Mouse (Mus musculus) embryonic facial prominence, embryonic 13.5 days (tissue): ENCODE measurements around the gene Mthfd1. TPM values are rescaled to one million over a fixed set of nuclear protein-coding genes. Genes with fewer than 3 reads are reported as not detected.

ENCODE experiments used
- ATAC-seq: fragments of 200-750 bp; cut with Nextera tagmentation; 2 replicates; pipeline ENCODE4 v1.8.0; 2017; ENCODE audit warnings: low read depth; ENCODE audit not compliant: insufficient number of reproducible peaks, insufficient read depth, low FRiP score, low TSS enrichment
- H3K27ac ChIP-seq: fragments of 300-500 bp; sonication (generic); 2 replicates; pipeline ENCODE4 v1.5.1; 2015; ENCODE audit warnings: moderate library complexity, mild to moderate bottlenecking, inconsistent platforms
- H3K27me3 ChIP-seq: fragments of 300-500 bp; sonication (generic); 2 replicates; pipeline ENCODE4 v1.6.1; 2015; ENCODE audit warnings: mild to moderate bottlenecking, inconsistent platforms
- H3K36me3 ChIP-seq: fragments of 300-500 bp; sonication (generic); 2 replicates; pipeline ENCODE4 v1.6.1; 2015; ENCODE audit warnings: mild to moderate bottlenecking, inconsistent platforms
- H3K4me1 ChIP-seq: fragments of 300-500 bp; sonication (generic); 2 replicates; pipeline ENCODE4 v1.6.1; 2015; ENCODE audit warnings: inconsistent platforms
- H3K4me2 ChIP-seq: fragments of 300-500 bp; sonication (generic); 2 replicates; pipeline ENCODE4 v1.6.1; 2015; ENCODE audit warnings: moderate library complexity, mild to moderate bottlenecking, inconsistent platforms
- H3K4me3 ChIP-seq: fragments of 300-500 bp; sonication (generic); 2 replicates; pipeline ENCODE4 v1.5.1; 2015; ENCODE audit warnings: mild to moderate bottlenecking, inconsistent platforms
- H3K9ac ChIP-seq: fragments of 300-500 bp; sonication (generic); 2 replicates; pipeline ENCODE4 v1.6.1; 2015; ENCODE audit warnings: mild to moderate bottlenecking, inconsistent platforms
- H3K9me3 ChIP-seq: fragments of 300-500 bp; sonication (generic); 2 replicates; pipeline ENCODE4 v1.6.1; 2016; ENCODE audit warnings: inconsistent platforms
- WGBS: fragments of 180-500 bp; shearing (Covaris S2); methylation state at CpG from one replicate; pipeline ENCODE4 v1.1.7; 2015; ENCODE audit warnings: mixed read lengths; 5-methylcytosine and 5-hydroxymethylcytosine counted together
- polyA plus RNA-seq: library from polyadenylated mRNA; unstranded; fragments of >200 nt; fragmentation: Nextera tagmentation; extraction: Ambion mirVana; gene quantifications from 2 replicates; pipeline ENCODE4 v1.2.1, GENCODE M21; 2015

Gene Mthfd1
- polyA plus RNA-seq, 1 experiment from 2014 or later: 76.8 TPM

DNA sequence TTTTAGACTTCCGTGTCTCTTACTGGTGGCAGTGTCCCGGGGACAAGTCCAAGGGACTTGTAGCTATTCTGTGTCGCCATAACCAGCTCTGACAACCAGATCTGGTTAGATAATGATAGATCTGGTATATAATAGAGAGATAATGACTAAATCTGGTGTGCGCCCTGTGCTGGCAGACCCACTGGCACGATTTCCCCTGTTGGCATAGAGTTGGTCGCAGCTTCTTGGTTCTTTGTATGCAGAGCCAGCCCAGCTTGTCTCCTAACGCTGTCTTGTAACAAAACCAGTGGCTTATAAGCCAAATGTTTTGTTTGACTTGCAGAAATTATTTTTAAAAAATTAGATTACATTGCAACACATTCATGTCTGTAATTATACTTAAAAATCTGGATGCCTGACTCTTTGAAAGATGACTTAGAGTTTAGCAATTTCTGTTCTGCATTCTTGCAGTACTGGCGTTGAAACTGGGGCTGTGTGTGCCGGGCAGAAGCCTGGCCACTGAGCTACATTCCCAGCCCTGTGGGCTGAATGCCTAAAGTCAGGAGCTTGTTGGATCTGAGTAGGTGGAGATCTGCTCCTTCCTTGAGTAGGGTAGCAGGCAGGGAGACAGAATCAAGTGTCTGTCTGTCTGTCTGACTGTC, 9.3 kb downstream of the Mthfd1 start:
- no peak overlapping the region for H3K4me3 ChIP-seq
- ATAC-seq: no peak
- WGBS: 88% methylated on average over 9 of the region's 9 CpGs
- H3K36me3 ChIP-seq: peaks cover 17% of the 10 kb centered on the region; the same call in 1 of the 2 replicates
- no peak overlapping the region for H3K9ac ChIP-seq
- no peak overlapping the region for H3K4me2 ChIP-seq
- no peaks in the 10 kb centered on the region for H3K27me3 ChIP-seq
- H3K4me1 ChIP-seq: no peaks in the 10 kb centered on the region
- no peak overlapping the region for H3K27ac ChIP-seq
- no peaks in the 10 kb centered on the region for H3K9me3 ChIP-seq

- H3K27me3 ChIP-seq: no peaks in the 10 kb centered on the region
- no peak overlapping the region for H3K4me3 ChIP-seq
- 81% methylated on average over 6 of the region's 6 CpGs for WGBS
- H3K4me2 ChIP-seq: no peak overlapping the region
- no peak overlapping the region for H3K9ac ChIP-seq
- no peak overlapping the region for H3K27ac ChIP-seq
- H3K9me3 ChIP-seq: no peaks in the 10 kb centered on the region
- no peaks in the 10 kb centered on the region for H3K4me1 ChIP-seq
- ATAC-seq: no peak
- peaks cover 17% of the 10 kb centered on the region; the same call in 1 of the 2 replicates for H3K36me3 ChIP-seq
Measured at GRCm38 (mm10) chr12:76265001-76265400, 9.9 kb downstream of the Mthfd1 start.

- Histone ChIP-seq H3K9ac (no peak overlapping the region), H3K4me1 (no peaks in the 10 kb centered on the region), H3K9me3 (no peaks in the 10 kb centered on the region), H3K4me3 (no peak overlapping the region), H3K27ac (no peak overlapping the region), H3K36me3 (peaks cover 28% of the 10 kb centered on the region), H3K4me2 (no peak overlapping the region), H3K27me3 (no peaks in the 10 kb centered on the region)
- ATAC-seq: no peak
- WGBS: 73% methylated on average over 9 of the region's 9 CpGs
Measured at GRCm38 (mm10) chr12:76266875-76267274, 11.8 kb downstream of the Mthfd1 start.

- H3K9ac ChIP-seq: no peak overlapping the region
- H3K27ac ChIP-seq: no peak overlapping the region; the same call in 1 of the 2 replicates
- 71% methylated on average over 10 of the region's 10 CpGs for WGBS
- peaks cover 36% of the 10 kb centered on the region for H3K36me3 ChIP-seq
- H3K4me1 ChIP-seq: no peaks in the 10 kb centered on the region
- no peak for ATAC-seq
- H3K4me2 ChIP-seq: no peak overlapping the region
- no peaks in the 10 kb centered on the region for H3K27me3 ChIP-seq
- no peak overlapping the region for H3K4me3 ChIP-seq
- no peaks in the 10 kb centered on the region for H3K9me3 ChIP-seq
Measured at GRCm38 (mm10) chr12:76268686-76269085, 13.6 kb downstream of the Mthfd1 start.

DNA sequence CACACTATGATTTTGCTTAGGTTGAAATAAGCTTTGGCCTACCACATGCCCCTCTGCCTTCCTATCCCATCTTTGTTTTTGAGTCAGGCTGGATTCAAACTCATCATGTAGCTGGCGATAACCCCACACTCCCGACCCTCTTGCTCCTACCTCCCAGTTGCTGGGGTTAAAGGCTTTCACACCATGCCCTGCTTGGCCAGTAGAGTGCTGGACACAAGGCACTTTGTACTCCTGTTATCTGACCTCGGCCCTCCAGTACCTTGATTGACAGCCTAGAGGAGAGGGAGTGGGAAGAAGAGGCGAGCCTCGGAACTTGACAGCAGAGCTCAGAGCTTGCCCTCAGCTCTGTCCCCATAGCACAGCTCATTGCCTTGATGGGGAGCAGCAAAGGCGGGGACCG, 14.1 kb downstream of the Mthfd1 start:
- 61% methylated on average over 7 of the region's 7 CpGs for WGBS
- peaks cover 36% of the 10 kb centered on the region for H3K36me3 ChIP-seq

GRCm38 (mm10) chr12:76271516-76271915, 16.4 kb downstream of the Mthfd1 start:
- H3K4me1 ChIP-seq: no peaks in the 10 kb centered on the region
- H3K9ac ChIP-seq: no peak overlapping the region
- H3K36me3 ChIP-seq: peaks cover 27% of the 10 kb centered on the region
- H3K27ac ChIP-seq: no peak overlapping the region
- no peak for ATAC-seq
- no peaks in the 10 kb centered on the region for H3K9me3 ChIP-seq
- H3K4me2 ChIP-seq: no peak overlapping the region
- H3K27me3 ChIP-seq: no peaks in the 10 kb centered on the region
- H3K4me3 ChIP-seq: no peak overlapping the region
- WGBS: 86% methylated on average over 6 of the region's 6 CpGs

More for the DNA sequence above, 14.1 kb downstream of the Mthfd1 start:
- H3K9ac ChIP-seq: no peak overlapping the region
- no peak for ATAC-seq
- no peak overlapping the region for H3K4me2 ChIP-seq
- no peaks in the 10 kb centered on the region for H3K4me1 ChIP-seq
- no peaks in the 10 kb centered on the region for H3K27me3 ChIP-seq
- no peak overlapping the region for H3K4me3 ChIP-seq
- no peaks in the 10 kb centered on the region for H3K9me3 ChIP-seq
- H3K27ac ChIP-seq: no peak overlapping the region

- Histone ChIP-seq H3K9me3 (no peaks in the 10 kb centered on the region), H3K4me1 (no peaks in the 10 kb centered on the region), H3K27ac (no peak overlapping the region), H3K4me2 (no peak overlapping the region), H3K4me3 (no peak overlapping the region), H3K9ac (no peak overlapping the region), H3K27me3 (no peaks in the 10 kb centered on the region), H3K36me3 (peaks cover 32% of the 10 kb centered on the region)
- no peak for ATAC-seq
- 90% methylated on average over 10 of the region's 10 CpGs for WGBS
Measured at GRCm38 (mm10) chr12:76272610-76273524, 17.8 kb downstream of the Mthfd1 start.

DNA sequence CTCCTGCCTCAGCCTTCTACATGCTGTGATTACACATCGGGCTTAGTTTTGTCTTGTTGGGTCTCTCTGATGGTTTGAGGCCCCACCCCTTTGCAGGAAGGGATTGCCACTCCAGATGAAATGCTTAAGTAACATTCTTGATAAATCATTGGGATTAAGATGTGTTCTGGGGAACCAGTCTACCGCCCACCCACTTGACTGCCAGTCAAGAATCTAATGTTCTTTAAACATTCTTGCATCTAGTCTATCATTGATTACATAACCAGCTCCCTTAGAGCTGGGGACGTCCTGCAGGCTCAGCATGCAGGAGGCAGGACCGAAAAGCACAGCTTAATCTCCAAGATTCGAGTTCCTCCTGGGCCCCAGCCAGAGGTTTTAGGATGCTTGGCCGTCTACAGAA, 23.1 kb downstream of the Mthfd1 start:
- H3K36me3 ChIP-seq: peaks cover 54% of the 10 kb centered on the region
- 78% methylated on average over 6 of the region's 6 CpGs for WGBS
- no peak for ATAC-seq
- no peak overlapping the region for H3K4me2 ChIP-seq
- H3K4me1 ChIP-seq: no peaks in the 10 kb centered on the region; the same call in 1 of the 2 replicates
- H3K9me3 ChIP-seq: no peaks in the 10 kb centered on the region
- no peaks in the 10 kb centered on the region for H3K27me3 ChIP-seq
- H3K9ac ChIP-seq: no peak overlapping the region
- H3K27ac ChIP-seq: no peak overlapping the region
- no peak overlapping the region for H3K4me3 ChIP-seq

GRCm38 (mm10) chr12:76280556-76280955, 25.5 kb downstream of the Mthfd1 start:
- Histone ChIP-seq H3K4me1 (no peaks in the 10 kb centered on the region; the same call in 1 of the 2 replicates), H3K4me3 (no peak overlapping the region), H3K27ac (no peak overlapping the region), H3K4me2 (no peak overlapping the region), H3K36me3 (peaks cover 65% of the 10 kb centered on the region), H3K27me3 (no peaks in the 10 kb centered on the region), H3K9ac (no peak overlapping the region), H3K9me3 (no peaks in the 10 kb centered on the region)
- ATAC-seq: no peak
- WGBS: 88% methylated on average over 9 of the region's 9 CpGs

DNA sequence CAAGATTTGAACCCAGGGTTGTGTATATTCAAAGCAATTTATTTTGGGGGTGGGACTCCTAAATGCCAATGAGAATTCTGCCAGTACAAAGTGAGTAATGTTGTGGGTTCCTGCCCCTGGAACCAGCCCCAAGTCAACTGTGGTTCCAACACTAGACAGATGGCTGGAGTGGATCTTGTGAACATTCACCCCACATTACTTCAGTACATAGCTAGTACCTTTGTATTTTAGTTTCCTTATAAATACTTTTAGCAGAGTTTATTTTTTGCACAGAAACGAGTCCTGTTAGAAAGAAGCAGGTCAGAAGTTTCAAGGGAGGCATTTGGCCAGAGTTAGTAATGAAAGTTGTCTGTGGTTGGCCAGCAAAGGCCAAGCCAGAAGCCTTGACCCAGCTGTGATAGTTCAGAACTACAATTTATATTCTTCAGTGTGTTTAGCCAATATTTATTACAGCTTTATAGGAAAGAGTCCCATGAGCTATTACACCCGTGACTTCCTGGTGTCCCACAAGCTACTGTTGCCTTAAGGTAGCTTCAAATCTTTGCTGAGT, 26.1 kb downstream of the Mthfd1 start:
- H3K9ac ChIP-seq: no peak overlapping the region
- no peak for ATAC-seq
- no peak overlapping the region for H3K4me3 ChIP-seq
- H3K27ac ChIP-seq: no peak overlapping the region
- H3K36me3 ChIP-seq: peaks cover 66% of the 10 kb centered on the region
- 91% methylated on average over 2 of the region's 2 CpGs for WGBS
- no peak overlapping the region for H3K4me2 ChIP-seq
- H3K9me3 ChIP-seq: no peaks in the 10 kb centered on the region
- H3K27me3 ChIP-seq: no peaks in the 10 kb centered on the region
- H3K4me1 ChIP-seq: no peaks in the 10 kb centered on the region; the same call in 1 of the 2 replicates

- ATAC-seq: no peak
- Histone ChIP-seq H3K4me3 (no peak overlapping the region), H3K9ac (no peak overlapping the region), H3K9me3 (no peaks in the 10 kb centered on the region), H3K27me3 (no peaks in the 10 kb centered on the region), H3K36me3 (peaks cover 68% of the 10 kb centered on the region), H3K27ac (no peak overlapping the region), H3K4me1 (no peaks in the 10 kb centered on the region; the same call in 1 of the 2 replicates), H3K4me2 (no peak overlapping the region)
- WGBS: 57% methylated on average over 4 of the region's 4 CpGs
Measured at GRCm38 (mm10) chr12:76282132-76282531, 27.0 kb downstream of the Mthfd1 start.
